30 mouse cellular contexts compared by ENCODE assay signal in the genomic region with DNA sequence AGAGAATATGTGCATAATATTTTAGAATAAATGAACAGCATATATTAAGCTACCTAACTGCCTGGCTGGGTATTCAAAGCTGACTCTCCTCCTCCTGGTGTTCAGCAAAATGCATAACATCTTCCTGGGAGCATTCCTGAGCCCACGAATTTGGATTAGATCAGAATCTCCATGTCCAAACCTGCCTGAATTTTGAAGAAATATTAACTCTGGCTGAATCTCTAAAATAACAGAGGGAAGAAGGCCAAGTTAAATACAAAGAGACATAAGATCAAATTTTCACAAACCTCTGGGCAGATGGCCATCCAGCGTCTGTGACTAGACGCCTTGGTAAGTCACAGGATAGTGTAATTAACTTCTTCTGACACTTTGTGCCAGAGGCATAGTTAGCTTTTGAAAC.
DNase-seq lines count a peak whose midpoint lies in the region; TF ChIP-seq lines count a peak whose summit lies in the region.
"Had no signal": no experiment of that assay in that cellular context is flagged by ENCODE, and none has a peak within 500 bp of the region (broad histone marks: within the 10 kb centered on the region; RNA-seq: fewer than 3 reads in every experiment).

No protein-coding gene starts in this region.

- H3K4me3 ChIP-seq in kidney, adult 2 months (ENCODE audit: insufficient read depth, low read depth, low read length): no peak overlapping the region
- H3K4me3 ChIP-seq: embryonic facial prominence, embryonic 15.5 days; forebrain, embryonic 15.5 days; gastrocnemius, adult 2 months; heart, adult 2 months; heart, embryonic 12.5 days; midbrain, embryonic 13.5 days; neural tube, embryonic 13.5 days had no signal

- 55% methylated on average over 3 of the region's 3 CpGs for WGBS in kidney, adult 2 months

- no peak for TF ChIP-seq CTCF in kidney, adult 2 months (conservative IDR thresholded peaks at IDR 0.05; ENCODE audit: insufficient read depth, insufficient read length, low read depth, low read length)

- H3K27me3 ChIP-seq in kidney, adult 2 months (replicated peaks; ENCODE audit: control insufficient read depth, insufficient read depth, low read length): no peaks in the 10 kb centered on the region
- H3K27me3 ChIP-seq: embryonic facial prominence, embryonic 15.5 days; forebrain, embryonic 15.5 days; heart, embryonic 12.5 days; midbrain, embryonic 13.5 days; neural tube, embryonic 13.5 days had no signal

- no peaks in the 10 kb centered on the region for H3K4me1 ChIP-seq in kidney, adult 2 months (ENCODE audit: control insufficient read depth, insufficient read depth, low read length)
- H3K4me1 ChIP-seq: embryonic facial prominence, embryonic 15.5 days; forebrain, embryonic 15.5 days; midbrain, embryonic 13.5 days; neural tube, embryonic 13.5 days had no signal

- no peaks in the 10 kb centered on the region for H3K36me3 ChIP-seq in kidney, adult 2 months (ENCODE audit: control insufficient read depth, insufficient read depth, low read length)
- H3K36me3 ChIP-seq: embryonic facial prominence, embryonic 15.5 days; forebrain, embryonic 15.5 days; heart, embryonic 12.5 days; midbrain, embryonic 13.5 days; neural tube, embryonic 13.5 days had no signal

- DNase-seq in kidney, adult 2 months: peak; percentile 64
- DNase-seq in kidney, adult 11 months: no peak
- peak; percentile 22 to 36 for DNase-seq in kidney, postnatal 36 days
- DNase-seq in kidney, postnatal 14 days: no peak
- peak; percentile 19 for DNase-seq in Muller cell, postnatal 12 days (ENCODE audit: inconsistent ontology term)
- DNase-seq in fat pad, adult 2 months (ENCODE audit: extremely low read depth, low read depth, low spot score): peak; percentile 100
- DNase-seq in left cerebral cortex, adult 11 months (ENCODE audit: low spot score): no peak
- no peak for DNase-seq in ovary, postnatal 14 days (ENCODE audit: low spot score)
- DNase-seq: adrenal gland, adult 2 months; adrenal gland, postnatal 36 days; cerebellum, adult 18-20 months; cerebellum, postnatal 10 days; gastrocnemius, adult 2 months; gastrocnemius, postnatal 36 days; heart, adult 2 months; heart, postnatal 4 days; left cerebral cortex, postnatal 4 days; liver; lung, postnatal 4 days; right cerebral cortex, postnatal 25 days; spleen, adult 18-20 months; thymus, adult 2 months; thymus, postnatal 4 days had no signal

- no peak overlapping the region for H3K27ac ChIP-seq in kidney, adult 2 months (ENCODE audit: insufficient read depth, low read depth, low read length)
- H3K27ac ChIP-seq: embryonic facial prominence, embryonic 15.5 days; forebrain, embryonic 15.5 days; gastrocnemius, adult 2 months; heart, adult 2 months; hindbrain, embryonic 14.5 days; kidney, postnatal 0 days; midbrain, embryonic 13.5 days; neural tube, embryonic 13.5 days had no signal

- no peak for TF ChIP-seq POLR2A in kidney, adult 2 months (IDR thresholded peaks at IDR 0.05; ENCODE audit: low read depth, low read length)

Comparison
In these comparisons a context has a peak if more than half of its experiments do, and no peak if none do; other contexts are left out.
1. DNase-seq: peak in kidney, adult 2 months (single experiment), kidney, postnatal 36 days (2 of 2), Muller cell, postnatal 12 days (single experiment) and fat pad, adult 2 months (single experiment); none in kidney, adult 11 months (single experiment), kidney, postnatal 14 days (single experiment), left cerebral cortex, adult 11 months (single experiment) and ovary, postnatal 14 days (single experiment).